20 mouse cellular contexts compared by ENCODE assay signal in genomic region chr19:41839685-41840084, GRCm38 (mm10). TPM values are rescaled to one million over a fixed set of nuclear protein-coding genes. Genes with fewer than 3 reads are reported as not detected.
DNase-seq lines count a peak whose midpoint lies in the region; ATAC-seq and TF ChIP-seq lines count a peak whose summit lies in the region.
"Had no signal": no experiment of that assay in that cellular context is flagged by ENCODE, and none has a peak within 500 bp of the region (broad histone marks: within the 10 kb centered on the region; RNA-seq: fewer than 3 reads in every experiment).

No protein-coding gene starts in this region.

- WGBS in midbrain, embryonic 11.5 days = 97% methylated on average over 3 of the region's 3 CpGs
- 98% methylated on average over 3 of the region's 3 CpGs for WGBS in midbrain, embryonic 16.5 days
- WGBS in liver, embryonic 12.5 days (ENCODE audit: insufficient replicate concordance) = 79% methylated on average over 3 of the region's 3 CpGs
- 82% methylated on average over 3 of the region's 3 CpGs for WGBS in liver, embryonic 16.5 days (ENCODE audit: insufficient replicate concordance)
- WGBS in cerebellum, adult 2 months = over 99% methylated on average over 3 of the region's 3 CpGs

- TF ChIP-seq CTCF in cerebellum, adult 2 months (IDR thresholded peaks at IDR 0.05; ENCODE audit: borderline replicate concordance, insufficient read depth, low read depth, low read length) = no peak

- H3K4me2 ChIP-seq in midbrain, embryonic 11.5 days = no peak overlapping the region
- no peak overlapping the region for H3K4me2 ChIP-seq in midbrain, embryonic 16.5 days (ENCODE audit: low read length)
- peak overlapping the region; percentile 70 for H3K4me2 ChIP-seq in liver, embryonic 12.5 days
- H3K4me2 ChIP-seq in liver, embryonic 16.5 days (ENCODE audit: low read depth, low read length) = no peak overlapping the region; the same call in 1 of the 2 replicates
- H3K4me2 ChIP-seq: forebrain, embryonic 13.5 days; hindbrain, embryonic 12.5 days had no signal

- peak; percentile 53 for DNase-seq in midbrain, embryonic 11.5 days (ENCODE audit: low spot score, missing footprints)
- DNase-seq in gastrocnemius, postnatal 10 days = no peak
- no peak for DNase-seq in cerebellum, adult 2 months
- DNase-seq: adrenal gland, adult 2 months; adrenal gland, postnatal 25 days; cerebellum, adult 18-20 months; cerebellum, postnatal 10 days; forebrain, postnatal 0 days; gastrocnemius, adult 2 months; gastrocnemius, postnatal 36 days; heart, adult 18-20 months; heart, postnatal 10 days; heart, postnatal 4 days had no signal

- no peak overlapping the region for H3K4me3 ChIP-seq in midbrain, embryonic 11.5 days (ENCODE audit: low read depth, low read length)
- no peak overlapping the region for H3K4me3 ChIP-seq in midbrain, embryonic 16.5 days (ENCODE audit: low read depth, low read length)
- H3K4me3 ChIP-seq in liver, embryonic 12.5 days = no peak overlapping the region
- no peak overlapping the region for H3K4me3 ChIP-seq in liver, embryonic 16.5 days (ENCODE audit: low read depth, low read length)
- no peak overlapping the region for H3K4me3 ChIP-seq in cerebellum, adult 2 months (replicated peaks; ENCODE audit: insufficient read depth, low read depth, low read length)
- H3K4me3 ChIP-seq: embryonic facial prominence, embryonic 10.5 days; forebrain, embryonic 13.5 days; gastrocnemius, adult 2 months; heart, embryonic 10.5 days; hindbrain, embryonic 12.5 days had no signal

- H3K27ac ChIP-seq in midbrain, embryonic 11.5 days (ENCODE audit: low read depth, low read length) = no peak overlapping the region
- H3K27ac ChIP-seq in midbrain, embryonic 16.5 days (ENCODE audit: low read length) = no peak overlapping the region
- peak overlapping the region; percentile 94 for H3K27ac ChIP-seq in liver, embryonic 12.5 days
- peak overlapping the region; percentile 89 for H3K27ac ChIP-seq in liver, embryonic 16.5 days (ENCODE audit: low read length)
- no peak overlapping the region for H3K27ac ChIP-seq in cerebellum, adult 2 months (ENCODE audit: insufficient read depth, low read length)
- H3K27ac ChIP-seq: embryonic facial prominence, embryonic 10.5 days; forebrain, embryonic 13.5 days; gastrocnemius, adult 2 months; heart, embryonic 10.5 days; hindbrain, embryonic 12.5 days had no signal

- no peak for ATAC-seq in midbrain, embryonic 11.5 days (ENCODE audit: low FRiP score)
- ATAC-seq in midbrain, embryonic 16.5 days = no peak
- no peak for ATAC-seq in liver, embryonic 12.5 days
- no peak for ATAC-seq in liver, embryonic 16.5 days (ENCODE audit: low read depth)
- ATAC-seq: forebrain, embryonic 13.5 days; forebrain, postnatal 0 days had no signal

- no peaks in the 10 kb centered on the region for H3K36me3 ChIP-seq in midbrain, embryonic 11.5 days (ENCODE audit: control insufficient read depth, insufficient read depth, low read length)
- no peaks in the 10 kb centered on the region for H3K36me3 ChIP-seq in midbrain, embryonic 16.5 days (ENCODE audit: control insufficient read depth, insufficient read depth, low read length)
- no peaks in the 10 kb centered on the region for H3K36me3 ChIP-seq in liver, embryonic 12.5 days
- H3K36me3 ChIP-seq in liver, embryonic 16.5 days (ENCODE audit: control insufficient read depth, insufficient read depth) = no peaks in the 10 kb centered on the region
- H3K36me3 ChIP-seq: embryonic facial prominence, embryonic 10.5 days; heart, embryonic 10.5 days; hindbrain, embryonic 12.5 days had no signal

- no peaks in the 10 kb centered on the region for H3K27me3 ChIP-seq in midbrain, embryonic 11.5 days (ENCODE audit: control insufficient read depth, insufficient read depth, low read length)
- no peaks in the 10 kb centered on the region for H3K27me3 ChIP-seq in midbrain, embryonic 16.5 days (ENCODE audit: control insufficient read depth, insufficient read depth, low read depth, low read length)
- H3K27me3 ChIP-seq in liver, embryonic 12.5 days (replicated peaks) = no peaks in the 10 kb centered on the region
- no peaks in the 10 kb centered on the region for H3K27me3 ChIP-seq in liver, embryonic 16.5 days (ENCODE audit: control insufficient read depth, insufficient read depth, low read depth, low read length)
- no peaks in the 10 kb centered on the region for H3K27me3 ChIP-seq in cerebellum, adult 2 months (ENCODE audit: control insufficient read depth, insufficient read depth, low read length)
- H3K27me3 ChIP-seq: forebrain, embryonic 13.5 days had no signal

- no peak for TF ChIP-seq POLR2A in cerebellum, adult 2 months (IDR thresholded peaks at IDR 0.05; ENCODE audit: borderline replicate concordance, insufficient read depth, low read length)

- no peak overlapping the region for H3K9ac ChIP-seq in midbrain, embryonic 11.5 days (ENCODE audit: low read length)
- no peak overlapping the region for H3K9ac ChIP-seq in midbrain, embryonic 16.5 days (ENCODE audit: low read depth, low read length)
- no peak overlapping the region for H3K9ac ChIP-seq in liver, embryonic 12.5 days
- H3K9ac ChIP-seq in liver, embryonic 16.5 days (ENCODE audit: low read depth, low read length) = no peak overlapping the region
- H3K9ac ChIP-seq: forebrain, embryonic 13.5 days; forebrain, postnatal 0 days; hindbrain, embryonic 12.5 days had no signal

- H3K9me3 ChIP-seq in midbrain, embryonic 11.5 days (ENCODE audit: control insufficient read depth, low read length) = no peaks in the 10 kb centered on the region
- H3K9me3 ChIP-seq in midbrain, embryonic 16.5 days (replicated peaks; ENCODE audit: control insufficient read depth, low read length, poor library complexity, severe bottlenecking) = no peaks in the 10 kb centered on the region
- H3K9me3 ChIP-seq in liver, embryonic 12.5 days (replicated peaks) = no peaks in the 10 kb centered on the region
- H3K9me3 ChIP-seq in liver, embryonic 16.5 days (replicated peaks; ENCODE audit: control insufficient read depth, low read length) = no peaks in the 10 kb centered on the region
- H3K9me3 ChIP-seq: embryonic facial prominence, embryonic 10.5 days; forebrain, embryonic 13.5 days; heart, embryonic 10.5 days; hindbrain, embryonic 12.5 days had no signal

- H3K4me1 ChIP-seq in midbrain, embryonic 11.5 days (ENCODE audit: control insufficient read depth, insufficient read depth, low read length) = peaks cover 7% of the 10 kb centered on the region; the same call in 1 of the 2 replicates
- peaks cover 15% of the 10 kb centered on the region for H3K4me1 ChIP-seq in midbrain, embryonic 16.5 days (ENCODE audit: control insufficient read depth, insufficient read depth, low read length)
- peaks cover 80% of the 10 kb centered on the region for H3K4me1 ChIP-seq in liver, embryonic 12.5 days
- peaks cover 53% of the 10 kb centered on the region for H3K4me1 ChIP-seq in liver, embryonic 16.5 days (ENCODE audit: control insufficient read depth, low read depth, low read length)
- peaks cover 5% of the 10 kb centered on the region; the same call in 1 of the 2 replicates for H3K4me1 ChIP-seq in cerebellum, adult 2 months (ENCODE audit: control insufficient read depth, insufficient read depth, low read length)

RNA-seq across cellular contexts. Expression of gene Frat2, which starts 8.2 kb away (rescaled TPM):
- polyA plus RNA-seq in midbrain, embryonic 11.5 days (2014; fragmentation: Nextera tagmentation; extraction: Ambion mirVana) = 6.6 and 7.2 TPM in 2 replicates
- 5.0 and 5.6 TPM in 2 replicates for polyA plus RNA-seq in midbrain, embryonic 16.5 days (2015; fragmentation: Nextera tagmentation; extraction: Ambion mirVana)
- polyA plus RNA-seq in liver, embryonic 12.5 days (2016; fragmentation: Nextera tagmentation; extraction: Ambion mirVana) = 12.0 and 14.0 TPM in 2 replicates
- polyA plus RNA-seq in liver, embryonic 16.5 days (2015; fragmentation: Nextera tagmentation; extraction: Ambion mirVana) = 2.5 and 2.7 TPM in 2 replicates
- 10 to 100 TPM; 17.3 to 23.7 TPM for total RNA-seq in gastrocnemius, postnatal 10 days (2021)
- 6.9 and 7.1 TPM in 2 replicates for polyA plus RNA-seq in cerebellum, adult 2 months (2012; rRNA removed)

RNA-seq across cellular contexts. Expression of gene Frat1, which starts 9.9 kb away (rescaled TPM):
- polyA plus RNA-seq in midbrain, embryonic 11.5 days (2014; fragmentation: Nextera tagmentation; extraction: Ambion mirVana) = 9.7 and 10.1 TPM in 2 replicates
- 27.3 and 28.2 TPM in 2 replicates for polyA plus RNA-seq in midbrain, embryonic 16.5 days (2015; fragmentation: Nextera tagmentation; extraction: Ambion mirVana)
- polyA plus RNA-seq in liver, embryonic 12.5 days (2016; fragmentation: Nextera tagmentation; extraction: Ambion mirVana) = 16.5 and 17.2 TPM in 2 replicates
- 8.3 and 8.5 TPM in 2 replicates for polyA plus RNA-seq in liver, embryonic 16.5 days (2015; fragmentation: Nextera tagmentation; extraction: Ambion mirVana)
- total RNA-seq in gastrocnemius, postnatal 10 days (2021) = 1 to 10 TPM; 5.6 to 6.1 TPM
- 13.2 and 14.7 TPM in 2 replicates for polyA plus RNA-seq in cerebellum, adult 2 months (2012; rRNA removed)

RNA-seq across cellular contexts. Expression of gene Arhgap19, which starts 37.8 kb away (rescaled TPM):
- polyA plus RNA-seq in midbrain, embryonic 11.5 days (2014; fragmentation: Nextera tagmentation; extraction: Ambion mirVana) = 36.6 and 38.8 TPM in 2 replicates
- 4.3 TPM in 2 replicates for polyA plus RNA-seq in midbrain, embryonic 16.5 days (2015; fragmentation: Nextera tagmentation; extraction: Ambion mirVana)
- 37.6 and 40.7 TPM in 2 replicates for polyA plus RNA-seq in liver, embryonic 12.5 days (2016; fragmentation: Nextera tagmentation; extraction: Ambion mirVana)
- 25.6 and 27.5 TPM in 2 replicates for polyA plus RNA-seq in liver, embryonic 16.5 days (2015; fragmentation: Nextera tagmentation; extraction: Ambion mirVana)
- 10 to 100 TPM in 1 of 2 experiments, 1 to 10 TPM in 1; 9.5 to 11.6 TPM for total RNA-seq in gastrocnemius, postnatal 10 days (2021)
- 2.4 and 2.5 TPM in 2 replicates for polyA plus RNA-seq in cerebellum, adult 2 months (2012; rRNA removed)

RNA-seq across cellular contexts. Expression of gene Rrp12, which starts 56.3 kb away (rescaled TPM):
- 13.2 and 14.7 TPM in 2 replicates for polyA plus RNA-seq in midbrain, embryonic 11.5 days (2014; fragmentation: Nextera tagmentation; extraction: Ambion mirVana)
- 19.2 TPM in 2 replicates for polyA plus RNA-seq in midbrain, embryonic 16.5 days (2015; fragmentation: Nextera tagmentation; extraction: Ambion mirVana)
- polyA plus RNA-seq in liver, embryonic 12.5 days (2016; fragmentation: Nextera tagmentation; extraction: Ambion mirVana) = 25.0 and 26.7 TPM in 2 replicates
- 7.4 and 7.5 TPM in 2 replicates for polyA plus RNA-seq in liver, embryonic 16.5 days (2015; fragmentation: Nextera tagmentation; extraction: Ambion mirVana)
- total RNA-seq in gastrocnemius, postnatal 10 days (2021) = 10 to 100 TPM; 27.6 to 28.4 TPM
- polyA plus RNA-seq in cerebellum, adult 2 months (2012; rRNA removed) = 15.1 and 16.4 TPM in 2 replicates

Comparison
In these comparisons a context has a peak if more than half of its experiments do, and no peak if none do; other contexts are left out.
1. H3K27ac ChIP-seq: peak in liver, embryonic 12.5 days (single experiment) and liver, embryonic 16.5 days (single experiment); none in midbrain, embryonic 11.5 days (single experiment), midbrain, embryonic 16.5 days (single experiment) and cerebellum, adult 2 months (single experiment).